Mouse (Mus musculus): ENCODE measurements at regions not wholly inside any gene's neighbourhood (a gene's known extent, or its start where the extent isn't known, plus 50 kb on each side); places are given as distances from the start of the nearest gene placed in this dataset.

DNA sequence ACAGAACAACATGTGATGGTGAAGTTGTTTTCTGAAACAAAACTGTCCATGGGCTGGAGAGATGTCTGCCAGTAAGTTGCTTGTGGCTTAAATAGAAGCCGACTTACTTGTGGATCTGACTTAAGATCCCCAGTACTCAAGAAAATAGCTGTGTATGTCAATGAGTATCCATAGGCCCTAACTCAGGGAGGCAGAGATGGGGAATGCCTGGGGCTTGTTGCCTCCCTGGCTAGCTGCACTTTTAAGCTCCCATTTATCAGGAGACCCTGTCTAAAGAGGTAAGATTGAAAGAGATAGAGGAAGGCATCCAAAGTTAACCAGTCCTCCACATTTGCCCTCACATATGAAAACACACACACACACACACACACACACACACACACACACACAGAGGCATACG, 167.8 kb upstream of the Irx1 start:
- Histone ChIP-seq H3K27me3 (ENCODE audit: control insufficient read depth, insufficient read depth, low read length) (no peaks in the 10 kb centered on the region; the same call in 1 of the 2 replicates), H3K4me1 (ENCODE audit: control insufficient read depth, insufficient read depth, low read length) (no peaks in the 10 kb centered on the region)

DNA sequence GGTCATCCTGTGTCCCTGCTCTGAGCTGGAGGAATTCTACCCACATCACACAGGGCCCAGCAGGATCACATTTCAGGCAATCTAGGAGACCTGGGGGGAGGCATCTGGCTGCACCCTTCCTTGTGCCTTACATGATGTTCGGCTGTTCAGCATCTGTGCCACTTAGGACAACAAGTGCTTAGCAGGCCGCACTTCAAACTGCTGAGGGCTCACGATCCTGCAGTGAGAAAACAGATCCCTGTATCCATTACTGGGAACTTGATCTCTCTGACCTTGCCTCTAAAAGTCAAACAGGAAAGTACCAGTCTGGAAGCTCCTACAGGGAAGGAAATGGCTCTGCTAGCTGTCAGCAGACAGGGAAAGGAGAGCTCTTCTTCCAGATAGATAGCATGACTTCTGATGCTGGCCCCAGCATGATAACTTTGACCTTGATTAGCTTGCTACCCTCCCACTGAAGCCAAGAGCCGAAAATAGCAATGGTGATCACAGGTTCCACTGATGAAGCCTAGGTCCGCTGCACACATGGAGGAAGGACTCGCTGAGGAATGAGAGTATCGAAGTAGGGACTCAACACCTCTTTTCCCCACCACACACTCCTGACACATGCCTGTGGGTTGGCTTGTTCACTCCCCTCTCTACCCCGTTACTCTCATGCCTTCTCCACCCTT, 170.7 kb upstream of the Irx1 start:
- Histone ChIP-seq H3K9ac (ENCODE audit: low read length) (no peak overlapping the region), H3K4me1 (ENCODE audit: control insufficient read depth, insufficient read depth, low read length) (no peaks in the 10 kb centered on the region), H3K27me3 (ENCODE audit: control insufficient read depth, insufficient read depth, low read length) (no peaks in the 10 kb centered on the region), H3K4me3 (ENCODE audit: low read depth, low read length) (no peak overlapping the region), H3K4me2 (no peak overlapping the region), H3K9me3 (ENCODE audit: control insufficient read depth, low read length) (no peaks in the 10 kb centered on the region), H3K27ac (ENCODE audit: low read depth, low read length) (no peak overlapping the region), H3K36me3 (ENCODE audit: control insufficient read depth, insufficient read depth, low read length) (no peaks in the 10 kb centered on the region)
- DNase-seq (ENCODE audit: low spot score, missing footprints) (peak; percentile 73), ATAC-seq (ENCODE audit: low FRiP score) (no peak)
- 79% methylated on average over 8 of the region's 8 CpGs for WGBS

More for the DNA sequence above, 167.8 kb upstream of the Irx1 start:
- no peak for ATAC-seq (ENCODE audit: low FRiP score)
- DNase-seq (ENCODE audit: low spot score, missing footprints): peak; percentile 65
- Histone ChIP-seq H3K4me3 (ENCODE audit: low read depth, low read length) (no peak overlapping the region), H3K9ac (ENCODE audit: low read length) (no peak overlapping the region), H3K9me3 (ENCODE audit: control insufficient read depth, low read length) (no peaks in the 10 kb centered on the region), H3K27ac (ENCODE audit: low read depth, low read length) (no peak overlapping the region), H3K36me3 (ENCODE audit: control insufficient read depth, insufficient read depth, low read length) (no peaks in the 10 kb centered on the region), H3K4me2 (no peak overlapping the region)
- 82% methylated on average over 2 of the region's 2 CpGs for WGBS

DNA sequence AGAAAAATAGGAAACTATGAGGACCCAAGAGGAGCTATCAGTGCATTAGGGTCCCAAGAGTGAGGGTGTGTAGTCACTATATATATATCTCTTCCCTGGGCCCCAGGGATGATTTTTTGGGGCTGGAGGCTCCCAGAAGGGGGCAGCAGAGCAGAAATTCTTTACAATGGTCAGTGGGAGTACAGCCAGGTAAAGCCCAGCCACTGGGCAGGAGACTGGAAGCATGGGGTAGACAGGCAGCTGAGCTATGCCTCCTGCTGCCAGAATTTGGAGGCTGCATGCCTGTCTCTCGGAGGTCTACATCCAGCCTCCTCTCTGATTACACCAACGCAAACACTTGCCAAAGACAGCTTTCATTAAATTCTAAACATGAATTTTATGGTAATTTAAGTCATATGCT, 202.7 kb upstream of the Irx1 start:
- no peak overlapping the region for H3K4me3 ChIP-seq (ENCODE audit: low read depth, low read length)
- DNase-seq (ENCODE audit: low spot score, missing footprints): no peak
- no peaks in the 10 kb centered on the region for H3K27me3 ChIP-seq (ENCODE audit: control insufficient read depth, insufficient read depth, low read length)
- H3K4me1 ChIP-seq (ENCODE audit: control insufficient read depth, insufficient read depth, low read length): no peaks in the 10 kb centered on the region
- ATAC-seq (ENCODE audit: low FRiP score): no peak
- 69% methylated on average over 2 of the region's 2 CpGs for WGBS
- no peaks in the 10 kb centered on the region for H3K36me3 ChIP-seq (ENCODE audit: control insufficient read depth, insufficient read depth, low read length)
- H3K9ac ChIP-seq (ENCODE audit: low read length): no peak overlapping the region
- H3K27ac ChIP-seq (ENCODE audit: low read depth, low read length): no peak overlapping the region
- no peaks in the 10 kb centered on the region for H3K9me3 ChIP-seq (ENCODE audit: control insufficient read depth, low read length)
- no peak overlapping the region for H3K4me2 ChIP-seq

DNA sequence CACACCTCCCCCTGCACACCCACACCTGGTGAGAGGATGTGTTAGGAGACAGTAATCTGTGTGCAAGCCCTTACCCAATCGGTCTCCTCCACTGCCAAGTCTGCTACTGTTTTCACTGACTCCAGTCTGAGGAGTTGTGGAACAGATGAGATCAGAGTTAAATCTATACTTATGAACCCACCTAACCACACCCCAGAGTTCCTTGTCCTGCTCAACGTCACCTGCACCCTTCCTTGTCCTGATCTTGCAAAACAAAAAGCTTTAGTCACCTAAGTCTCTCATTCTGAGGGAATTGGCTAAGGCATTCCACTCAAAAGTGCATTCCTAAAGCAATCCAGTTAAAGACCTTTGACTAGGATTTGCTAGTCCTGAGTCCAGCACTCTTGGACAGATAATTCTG, 203.9 kb upstream of the Irx1 start:
- H3K4me1 ChIP-seq (ENCODE audit: control insufficient read depth, insufficient read depth, low read length): no peaks in the 10 kb centered on the region
- DNase-seq (ENCODE audit: low spot score, missing footprints): no peak
- no peak overlapping the region for H3K4me2 ChIP-seq
- no peak overlapping the region for H3K4me3 ChIP-seq (ENCODE audit: low read depth, low read length)
- no peaks in the 10 kb centered on the region for H3K9me3 ChIP-seq (ENCODE audit: control insufficient read depth, low read length)
- H3K27ac ChIP-seq (ENCODE audit: low read depth, low read length): no peak overlapping the region
- 83% methylated on average over 2 of the region's 2 CpGs for WGBS
- H3K36me3 ChIP-seq (ENCODE audit: control insufficient read depth, insufficient read depth, low read length): no peaks in the 10 kb centered on the region
- H3K9ac ChIP-seq (ENCODE audit: low read length): no peak overlapping the region
- no peaks in the 10 kb centered on the region for H3K27me3 ChIP-seq (ENCODE audit: control insufficient read depth, insufficient read depth, low read length)
- no peak for ATAC-seq (ENCODE audit: low FRiP score)

DNA sequence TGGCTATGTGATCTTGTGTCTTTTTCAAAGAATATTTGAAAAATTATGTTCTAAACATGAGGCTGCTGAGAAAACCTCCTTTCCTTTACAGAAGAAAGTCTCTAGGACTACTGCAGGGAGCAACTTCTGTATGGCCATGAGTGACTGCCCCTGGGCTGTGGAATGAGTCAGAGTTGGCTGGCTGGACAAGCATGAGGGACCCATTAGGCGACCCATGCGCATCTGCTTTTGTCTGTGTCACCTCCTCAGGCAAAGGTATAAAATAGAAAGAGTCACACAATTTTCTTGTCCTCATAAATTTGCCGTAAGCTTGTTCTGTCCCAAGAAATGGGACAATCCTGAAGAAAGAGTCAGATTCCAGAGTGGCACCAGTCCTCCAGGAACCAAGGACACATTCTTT, 220.1 kb upstream of the Irx1 start:
- H3K27ac ChIP-seq (ENCODE audit: low read depth, low read length): no peak overlapping the region
- H3K4me2 ChIP-seq: no peak overlapping the region
- H3K27me3 ChIP-seq (ENCODE audit: control insufficient read depth, insufficient read depth, low read length): no peaks in the 10 kb centered on the region
- ATAC-seq (ENCODE audit: low FRiP score) (no peak), DNase-seq (ENCODE audit: low spot score, missing footprints) (no peak)
- H3K4me3 ChIP-seq (ENCODE audit: low read depth, low read length): no peak overlapping the region
- H3K9ac ChIP-seq (ENCODE audit: low read length): no peak overlapping the region
- H3K4me1 ChIP-seq (ENCODE audit: control insufficient read depth, insufficient read depth, low read length): no peaks in the 10 kb centered on the region
- no peaks in the 10 kb centered on the region for H3K9me3 ChIP-seq (ENCODE audit: control insufficient read depth, low read length)
- H3K36me3 ChIP-seq (ENCODE audit: control insufficient read depth, insufficient read depth, low read length): no peaks in the 10 kb centered on the region
- WGBS: 86% methylated on average over 3 of the region's 3 CpGs

DNA sequence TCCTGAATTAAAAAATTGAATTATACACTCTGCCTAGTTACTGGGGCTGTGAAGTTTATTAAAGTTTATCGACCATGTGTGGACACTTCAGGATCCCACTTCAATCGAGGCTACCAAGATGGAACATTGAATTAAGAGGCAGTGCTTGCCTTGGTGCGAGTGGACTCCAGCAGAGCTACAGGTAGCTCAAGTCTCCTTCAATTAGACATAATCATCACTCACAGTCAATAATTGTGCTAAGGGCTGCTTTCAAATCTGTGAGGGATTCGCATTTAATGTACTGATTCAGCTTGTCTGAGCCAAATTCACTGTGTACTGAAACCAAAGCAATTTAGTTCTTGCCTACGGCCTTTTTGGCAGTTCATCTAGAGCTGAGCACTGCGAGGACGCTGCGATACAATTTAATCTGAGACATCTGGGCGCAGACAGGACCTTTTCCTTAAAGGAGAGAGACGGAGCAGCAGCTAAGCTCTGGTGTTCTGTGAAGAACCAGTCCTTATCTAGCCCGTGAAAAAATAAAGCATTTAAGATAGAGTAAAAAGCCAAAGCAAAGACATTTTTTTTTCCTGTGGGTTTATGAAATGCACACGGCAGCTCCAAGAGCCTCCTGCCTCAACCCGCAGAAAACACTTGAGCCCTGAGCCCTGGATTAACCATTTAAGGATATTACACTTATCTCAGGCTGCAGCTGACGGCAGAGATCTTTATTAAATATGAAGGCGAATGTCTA, 220.8 kb upstream of the Irx1 start:
- Histone ChIP-seq H3K4me1 (ENCODE audit: control insufficient read depth, insufficient read depth, low read length) (no peaks in the 10 kb centered on the region), H3K9ac (ENCODE audit: low read length) (no peak overlapping the region), H3K4me2 (no peak overlapping the region), H3K36me3 (ENCODE audit: control insufficient read depth, insufficient read depth, low read length) (no peaks in the 10 kb centered on the region), H3K4me3 (ENCODE audit: low read depth, low read length) (no peak overlapping the region), H3K27me3 (ENCODE audit: control insufficient read depth, insufficient read depth, low read length) (no peaks in the 10 kb centered on the region), H3K9me3 (ENCODE audit: control insufficient read depth, low read length) (no peaks in the 10 kb centered on the region), H3K27ac (ENCODE audit: low read depth, low read length) (no peak overlapping the region)
- DNase-seq (ENCODE audit: low spot score, missing footprints) (no peak), ATAC-seq (ENCODE audit: low FRiP score) (no peak)
- 86% methylated on average over 15 of the region's 15 CpGs for WGBS

DNA sequence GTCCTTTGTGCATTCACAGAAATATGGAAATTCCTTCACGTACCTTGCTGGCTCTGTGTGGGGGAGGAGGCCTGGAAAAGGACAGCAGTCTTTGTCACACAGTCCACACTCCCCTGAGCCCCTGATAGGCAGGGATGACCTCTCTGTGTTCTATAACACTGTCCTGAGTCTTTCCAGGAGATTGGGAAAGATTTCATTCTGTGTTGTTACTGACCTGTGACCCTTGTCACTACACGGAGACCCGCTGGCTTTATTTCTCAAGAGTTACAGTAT, 221.3 kb upstream of the Irx1 start:
- Histone ChIP-seq H3K27ac (ENCODE audit: low read depth, low read length) (no peak overlapping the region), H3K9me3 (ENCODE audit: control insufficient read depth, low read length) (no peaks in the 10 kb centered on the region), H3K9ac (ENCODE audit: low read length) (no peak overlapping the region), H3K4me1 (ENCODE audit: control insufficient read depth, insufficient read depth, low read length) (no peaks in the 10 kb centered on the region), H3K4me3 (ENCODE audit: low read depth, low read length) (no peak overlapping the region), H3K4me2 (no peak overlapping the region), H3K36me3 (ENCODE audit: control insufficient read depth, insufficient read depth, low read length) (no peaks in the 10 kb centered on the region), H3K27me3 (ENCODE audit: control insufficient read depth, insufficient read depth, low read length) (no peaks in the 10 kb centered on the region)
- ATAC-seq (ENCODE audit: low FRiP score) (no peak), DNase-seq (ENCODE audit: low spot score, missing footprints) (no peak)
- 83% methylated on average over 3 of the region's 3 CpGs for WGBS

DNA sequence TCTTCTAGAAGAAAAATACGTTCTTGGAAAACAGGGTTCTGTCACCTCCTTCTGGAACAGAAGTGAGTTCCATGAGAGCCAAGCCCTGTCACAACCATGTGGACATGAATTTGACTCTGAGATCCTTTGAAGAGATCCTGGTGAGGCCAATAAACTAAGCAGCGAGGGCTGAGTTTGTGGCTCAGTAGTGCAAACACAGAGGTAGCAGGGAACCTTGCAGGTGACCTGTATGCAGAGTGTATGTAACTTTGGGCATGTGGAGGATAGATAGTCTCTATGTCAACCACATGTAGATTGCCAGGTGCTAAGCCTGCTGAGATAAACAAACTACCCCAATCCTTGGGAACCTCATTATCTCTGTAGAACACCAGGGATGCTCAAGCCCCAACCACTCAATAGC, 232.4 kb upstream of the Irx1 start:
- DNase-seq (ENCODE audit: low spot score, missing footprints) (peak; percentile 51), ATAC-seq (ENCODE audit: low FRiP score) (no peak)
- H3K4me2 ChIP-seq: no peak overlapping the region
- no peaks in the 10 kb centered on the region for H3K27me3 ChIP-seq (ENCODE audit: control insufficient read depth, insufficient read depth, low read length)
- no peaks in the 10 kb centered on the region for H3K4me1 ChIP-seq (ENCODE audit: control insufficient read depth, insufficient read depth, low read length)
- WGBS: 85% methylated on average over 2 of the region's 2 CpGs
- no peak overlapping the region for H3K4me3 ChIP-seq (ENCODE audit: low read depth, low read length)
- no peaks in the 10 kb centered on the region for H3K9me3 ChIP-seq (ENCODE audit: control insufficient read depth, low read length)
- H3K36me3 ChIP-seq (ENCODE audit: control insufficient read depth, insufficient read depth, low read length): no peaks in the 10 kb centered on the region
- no peak overlapping the region for H3K9ac ChIP-seq (ENCODE audit: low read length)
- no peak overlapping the region for H3K27ac ChIP-seq (ENCODE audit: low read depth, low read length)

DNA sequence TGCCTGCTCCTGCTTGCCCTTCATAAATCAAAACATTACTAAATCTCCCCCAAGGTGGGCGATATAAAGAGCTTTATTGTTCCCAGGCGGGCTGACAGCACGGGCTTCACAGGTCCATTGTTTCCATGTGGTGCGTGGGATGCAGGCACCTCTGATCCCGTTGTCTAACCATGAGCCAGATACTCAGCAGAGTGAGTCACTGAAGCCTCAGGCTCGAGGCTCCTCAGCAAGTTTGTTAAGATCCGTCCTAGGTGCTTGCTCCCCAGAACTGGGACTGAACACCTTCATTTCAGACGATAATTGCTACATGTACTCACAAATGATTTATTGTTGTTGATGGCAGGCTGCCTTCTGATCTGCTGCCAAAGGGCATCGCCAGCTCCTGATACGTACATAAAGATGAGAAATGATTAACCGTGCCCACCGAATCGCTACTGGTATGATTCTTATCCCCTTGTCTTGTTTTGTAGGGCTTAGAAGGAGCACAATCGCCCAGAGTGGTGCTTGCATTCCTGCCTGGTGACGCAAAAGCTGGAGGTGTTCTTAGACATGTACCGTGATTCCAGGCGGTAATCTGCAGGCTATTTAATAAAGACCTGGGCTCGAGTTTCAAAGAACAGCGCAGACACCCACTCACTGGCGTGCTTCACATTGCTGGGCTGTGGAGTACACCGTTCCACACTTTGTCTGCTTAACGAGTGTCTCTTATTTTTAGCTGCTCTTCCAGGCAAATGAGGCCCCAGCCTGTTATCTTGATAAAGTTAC, 235.0 kb upstream of the Irx1 start:
- WGBS: 82% methylated on average over 22 of the region's 22 CpGs
- no peak overlapping the region for H3K9ac ChIP-seq (ENCODE audit: low read length)

More for the DNA sequence above, 235.0 kb upstream of the Irx1 start:
- no peaks in the 10 kb centered on the region for H3K36me3 ChIP-seq (ENCODE audit: control insufficient read depth, insufficient read depth, low read length)
- ATAC-seq (ENCODE audit: low FRiP score) (no peak), DNase-seq (ENCODE audit: low spot score, missing footprints) (no peak)
- no peaks in the 10 kb centered on the region for H3K9me3 ChIP-seq (ENCODE audit: control insufficient read depth, low read length)
- no peaks in the 10 kb centered on the region for H3K4me1 ChIP-seq (ENCODE audit: control insufficient read depth, insufficient read depth, low read length)
- H3K27ac ChIP-seq (ENCODE audit: low read depth, low read length): no peak overlapping the region
- no peak overlapping the region for H3K4me3 ChIP-seq (ENCODE audit: low read depth, low read length)
- no peak overlapping the region for H3K4me2 ChIP-seq
- no peaks in the 10 kb centered on the region for H3K27me3 ChIP-seq (ENCODE audit: control insufficient read depth, insufficient read depth, low read length)

All from midbrain, embryonic 11.5 days (tissue).